Mouse (Mus musculus): ENCODE measurements around the gene Ciita.

Ciita gene

GRCm38 (mm10) chr16:10479857-10480256 is at the start of gene Ciita:
Gene Ciita (plus strand): TSS chr16:10480059.
- no peak for DNase-seq

DNA sequence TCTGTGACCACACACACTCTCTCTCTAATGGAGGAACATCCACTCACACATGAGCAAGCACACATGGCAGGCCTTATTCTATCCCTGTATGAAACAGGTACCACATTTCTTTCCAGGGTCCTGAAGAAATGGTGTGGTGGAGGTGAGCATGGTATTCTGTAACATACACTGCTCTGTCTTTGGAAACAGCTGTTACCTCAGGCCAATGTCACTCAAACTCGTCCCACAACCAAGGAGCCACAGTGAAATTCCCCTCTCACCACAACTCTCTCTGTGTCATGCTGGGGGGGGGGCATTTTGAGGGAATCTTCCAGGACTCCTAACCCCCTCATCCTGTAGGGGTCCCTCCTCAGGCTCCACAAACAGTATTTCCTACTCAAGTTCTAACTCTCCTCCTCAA is 47.9 kb upstream of the Ciita start:
- DNase-seq, result no peak

DNA sequence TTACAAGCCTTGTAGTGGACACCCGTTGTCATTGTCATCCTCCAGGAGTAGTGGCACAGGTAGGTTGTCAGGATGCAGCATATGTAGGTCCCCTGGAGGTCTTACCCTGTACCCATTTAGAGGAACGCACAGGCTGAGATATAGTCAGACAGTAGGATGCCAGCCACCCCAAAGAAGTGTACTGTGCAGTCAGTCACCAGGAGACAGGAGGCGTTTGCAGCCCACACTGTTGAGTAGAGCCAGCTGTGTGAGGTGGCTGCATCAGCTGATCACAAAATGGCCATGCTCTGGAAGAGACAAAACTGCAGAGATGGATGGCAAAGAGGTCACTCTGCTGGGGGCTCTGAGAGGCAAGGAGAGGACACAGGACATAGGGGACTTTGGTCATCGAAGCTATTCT is 47.5 kb upstream of the Ciita start:
- no peak for DNase-seq

DNA sequence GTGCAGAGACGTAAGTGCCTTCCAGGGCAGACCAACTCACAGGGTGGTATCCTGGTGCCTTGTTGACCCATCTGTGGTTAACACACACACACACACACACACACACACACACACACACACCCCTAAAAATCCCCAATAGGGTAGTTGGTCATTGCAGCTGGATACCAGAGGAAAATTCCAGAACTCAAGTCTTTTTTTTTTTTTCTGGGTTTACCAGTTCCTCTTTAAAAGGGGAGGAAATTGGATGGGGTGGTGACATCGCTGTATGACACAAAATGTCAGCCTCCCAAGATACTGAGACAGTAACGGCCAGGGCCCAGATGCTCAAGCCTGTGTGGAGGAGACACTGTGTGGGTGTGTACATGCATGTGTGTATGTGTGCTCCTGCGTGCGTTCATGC is 46.5 kb upstream of the Ciita start:
- DNase-seq, result no peak

- no peak for DNase-seq
Measured at GRCm38 (mm10) chr16:10436166-10436565, 43.7 kb upstream of the Ciita start.

DNA sequence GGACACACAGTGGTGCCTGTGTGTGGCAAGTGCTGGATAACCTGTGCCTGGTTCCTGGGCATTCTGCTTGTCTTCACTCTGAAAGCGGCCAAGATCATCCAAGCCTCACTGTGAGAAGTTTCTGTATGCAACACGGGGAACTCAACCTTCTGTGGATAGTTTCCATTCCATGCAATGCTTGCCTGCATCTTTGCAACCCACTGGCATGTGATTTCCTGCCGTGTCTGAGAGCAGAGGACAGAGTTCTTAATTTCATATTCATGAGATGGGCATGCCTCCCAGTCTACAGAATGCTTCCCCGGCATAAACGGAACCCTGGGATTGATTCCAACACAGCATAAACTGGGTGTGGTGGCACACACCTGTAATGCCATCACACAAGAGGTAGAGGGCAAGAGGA is 41.8 kb upstream of the Ciita start:
- DNase-seq, result no peak

GRCm38 (mm10) chr16:10441328-10441727 is 38.5 kb upstream of the Ciita start:
- DNase-seq, result no peak

- DNase-seq, result no peak
Measured at GRCm38 (mm10) chr16:10441761-10442160, 38.1 kb upstream of the Ciita start.

DNA sequence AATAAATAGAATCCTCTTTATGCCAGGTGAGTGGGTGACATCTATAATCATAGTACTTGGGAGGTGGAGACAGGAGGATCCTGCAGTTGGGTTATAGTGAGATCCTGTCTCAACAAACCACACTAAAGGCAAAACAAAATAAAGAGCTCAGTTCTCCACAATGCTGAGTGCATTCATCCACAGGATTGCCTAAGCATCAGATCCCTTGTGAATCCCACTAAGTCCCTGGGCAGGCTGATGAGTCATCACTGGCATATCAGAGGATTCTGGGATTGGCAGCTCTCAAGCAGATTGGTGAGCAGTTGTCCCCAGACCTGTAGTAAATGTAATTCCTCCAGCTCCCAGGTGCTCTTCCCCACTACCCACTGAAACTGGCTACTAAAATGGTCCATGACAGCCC is 36.1 kb upstream of the Ciita start:
- no peak for DNase-seq

- DNase-seq, result no peak
Measured at GRCm38 (mm10) chr16:10446573-10447263, 33.1 kb upstream of the Ciita start.

DNA sequence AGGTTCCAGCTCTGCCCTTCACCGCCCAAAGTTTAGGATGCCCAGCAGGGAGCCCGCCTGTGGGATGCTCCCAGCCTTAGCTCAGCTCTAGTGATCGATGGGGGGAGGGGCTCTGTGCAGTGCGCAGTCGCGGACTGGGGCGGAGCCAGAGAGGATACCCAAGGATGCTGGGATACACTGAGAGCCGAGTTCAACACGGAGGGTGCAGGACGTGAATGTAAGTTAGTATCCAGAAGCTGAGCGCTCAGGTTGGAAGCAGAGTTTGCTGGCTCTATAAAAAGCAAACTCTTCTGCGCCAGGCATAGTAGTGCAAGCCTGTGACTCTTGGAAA is 32.6 kb upstream of the Ciita start, which contains the start of gene Tvp23a:
Gene Tvp23a (minus strand): TSS at position 99 of the 331 bp plus-strand sequence.
- DNase-seq, result no peak

DNA sequence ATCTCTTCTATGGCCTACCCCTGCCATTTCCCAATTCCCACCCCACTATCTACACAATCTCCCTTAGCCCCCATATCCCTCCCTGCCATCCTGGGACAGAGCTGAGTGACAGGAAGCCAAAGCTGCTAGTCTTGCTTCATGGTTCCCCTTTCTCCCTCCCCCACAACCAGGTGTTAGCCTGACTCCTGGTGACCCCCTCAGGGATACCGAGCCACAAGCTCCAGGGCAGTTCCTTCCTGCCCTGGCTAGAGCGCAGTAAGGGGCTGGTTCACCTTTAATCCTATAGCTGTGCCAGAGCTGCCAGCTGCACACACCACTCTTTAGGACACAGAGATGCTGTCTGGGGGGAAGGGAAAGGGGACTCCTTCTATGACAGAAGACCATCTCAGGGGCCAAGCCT is 32.1 kb upstream of the Ciita start:
- no peak for DNase-seq

DNA sequence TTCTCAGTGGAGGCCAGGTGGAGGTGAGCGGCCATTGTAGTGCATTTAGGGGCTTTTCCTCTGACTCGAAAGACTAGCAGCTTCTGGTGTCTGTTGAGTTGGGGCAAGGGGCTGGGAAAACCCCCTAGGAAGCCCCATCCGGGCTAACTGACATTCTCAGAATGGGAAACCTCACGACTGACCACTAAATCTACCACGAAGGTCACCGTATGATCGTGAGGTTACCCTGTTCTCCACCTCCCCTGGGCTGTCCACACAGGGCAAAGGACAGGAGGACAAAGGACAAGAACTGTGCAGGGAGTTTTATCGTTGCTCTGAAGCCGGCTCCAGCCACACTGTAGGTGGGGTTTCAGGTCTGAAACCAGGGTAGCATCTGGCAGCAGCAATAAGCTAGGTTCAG is 30.9 kb upstream of the Ciita start:
- no peak for DNase-seq

GRCm38 (mm10) chr16:10451906-10452305 is 28.0 kb upstream of the Ciita start:
- DNase-seq, result no peak

DNA sequence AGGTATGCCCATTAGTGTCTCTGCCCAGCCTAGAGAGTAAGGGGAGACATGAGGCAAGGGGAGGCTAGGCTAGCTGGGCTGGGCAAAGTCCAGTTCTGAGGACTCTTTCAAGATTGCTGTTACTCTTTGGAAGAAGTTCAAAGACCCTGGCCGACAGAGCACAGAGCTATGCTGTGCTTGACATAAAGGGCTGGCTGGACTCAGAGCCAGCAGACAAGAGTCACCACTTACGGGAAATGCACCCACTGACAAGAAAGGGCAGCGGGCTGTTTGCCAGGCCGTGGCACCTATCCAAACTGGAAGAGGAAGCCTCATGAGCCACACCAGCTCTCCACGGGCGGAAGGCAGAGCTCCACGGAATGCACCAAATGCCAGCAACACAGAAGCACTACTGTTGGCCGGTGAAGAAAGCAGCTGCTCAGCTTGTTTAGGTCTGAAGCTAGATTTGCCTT is 27.4 kb upstream of the Ciita start:
- DNase-seq, result peak; percentile 95 to 96

GRCm38 (mm10) chr16:10453872-10454582 is 25.8 kb upstream of the Ciita start:
- no peak for DNase-seq

GRCm38 (mm10) chr16:10454583-10454974 is 25.3 kb upstream of the Ciita start:
- no peak for DNase-seq

- no peak for DNase-seq
Measured at GRCm38 (mm10) chr16:10460188-10460587, 19.7 kb upstream of the Ciita start.

DNA sequence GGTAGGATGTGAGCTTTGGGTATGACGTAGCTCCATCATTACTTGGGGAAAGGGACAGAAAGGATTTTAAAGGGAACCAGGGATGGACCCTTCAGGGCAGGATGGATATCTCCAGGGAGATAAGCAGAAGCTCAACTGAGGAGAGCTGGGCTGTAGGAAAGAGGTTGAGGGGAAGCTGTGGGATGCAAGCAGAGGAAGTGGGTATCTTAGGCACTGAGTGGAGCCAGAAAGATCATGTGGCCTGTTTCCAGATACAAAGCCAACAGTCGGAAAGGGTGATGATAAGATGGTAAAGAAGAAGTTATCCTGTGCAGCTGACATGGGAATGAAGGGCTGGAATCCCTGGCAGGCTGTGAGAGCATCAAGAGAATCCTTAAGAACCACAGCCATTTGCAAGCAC is 18.7 kb upstream of the Ciita start:
- no peak for DNase-seq

DNA sequence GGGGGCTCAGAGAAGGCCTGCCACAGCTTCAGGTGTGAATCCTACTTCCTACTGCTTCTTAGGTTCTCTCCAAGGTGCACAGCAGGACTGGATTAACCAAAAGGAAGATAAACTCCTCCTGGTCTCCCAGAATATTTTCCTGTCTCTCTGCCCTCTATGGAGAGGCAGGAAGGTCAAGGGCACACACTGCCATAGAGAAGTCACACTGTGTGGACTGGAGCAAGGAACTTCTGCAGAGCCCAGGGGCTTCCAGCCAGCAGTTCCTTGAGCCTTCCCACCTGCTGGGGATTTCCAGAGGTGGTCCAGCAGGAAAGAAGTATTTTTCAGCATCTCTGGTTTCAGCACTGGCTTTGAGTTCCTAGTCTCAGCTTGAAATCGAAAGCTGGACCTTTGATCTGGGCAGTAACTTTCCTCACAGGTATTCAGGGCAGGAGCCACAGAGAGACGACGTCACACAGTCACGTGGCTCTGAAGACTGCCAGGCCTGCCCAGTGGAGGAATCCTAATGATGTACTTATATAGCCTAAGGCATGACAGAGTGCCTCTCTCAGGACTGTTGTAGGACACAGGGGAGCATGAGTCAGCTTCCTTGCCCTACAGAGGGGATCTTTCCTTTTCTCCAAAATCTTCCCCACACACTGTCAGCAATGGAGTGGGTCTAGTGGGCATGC is 14.7 kb upstream of the Ciita start:
- peak; percentile 59 to 64 for DNase-seq

DNA sequence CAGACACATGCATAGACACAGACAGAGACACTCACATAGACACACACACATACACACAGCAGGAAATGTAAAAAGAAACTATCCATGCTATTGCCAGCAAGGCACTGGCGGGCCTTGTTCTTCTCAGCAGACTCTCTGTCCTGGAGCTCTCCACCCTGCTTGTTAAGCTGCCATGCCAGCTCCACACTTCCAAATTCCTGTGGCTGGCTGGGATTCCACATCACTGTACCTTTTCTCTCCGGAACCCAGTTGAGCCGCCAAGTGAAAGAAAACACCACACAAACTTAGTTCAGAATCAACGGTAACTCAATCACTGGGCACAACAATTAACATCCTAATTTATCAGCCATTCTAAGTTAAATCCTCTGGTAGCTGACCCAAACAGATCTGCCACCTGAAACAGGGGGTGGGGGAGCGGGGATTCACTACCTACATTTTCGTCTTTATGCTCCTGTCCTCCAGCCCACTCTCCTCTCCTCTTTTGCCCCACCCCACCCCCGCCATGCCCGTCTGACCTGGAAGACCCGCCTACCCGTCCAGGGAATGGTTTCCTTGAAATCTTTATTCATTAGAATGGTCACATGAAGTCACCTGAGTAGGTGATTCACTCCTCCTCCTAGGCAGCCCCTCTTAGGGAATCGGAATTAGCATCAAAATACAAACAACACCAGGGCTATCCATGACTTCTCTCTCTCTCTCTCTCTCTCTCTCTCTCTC is 12.3 kb upstream of the Ciita start:
- peak in 1 of 2 experiments; percentile 21 for DNase-seq

DNA sequence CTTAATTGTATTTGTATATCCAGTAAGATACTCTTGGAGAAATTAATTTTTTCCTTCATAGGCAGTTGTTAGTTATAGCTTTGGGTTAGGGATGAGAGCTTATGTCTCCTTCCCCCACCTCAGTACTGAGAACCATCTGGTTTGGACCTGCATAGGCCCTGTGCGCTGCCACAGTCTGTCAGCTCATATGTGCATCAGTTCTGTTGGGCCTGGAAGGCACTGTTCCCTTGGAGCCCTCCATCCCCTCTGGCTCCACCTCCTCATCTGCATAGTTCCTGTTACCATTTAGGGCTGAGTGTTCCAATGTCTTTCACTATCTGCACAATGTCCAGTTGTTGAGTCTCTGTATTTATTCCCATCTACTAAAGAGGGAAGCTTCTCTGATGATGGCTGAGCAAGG is 11.7 kb upstream of the Ciita start:
- no peak for DNase-seq

GRCm38 (mm10) chr16:10471950-10472349 is 7.9 kb upstream of the Ciita start:
- no peak for DNase-seq

All from lung, adult 18-20 months (tissue).